Mouse (Mus musculus) liver, postnatal 0 days (tissue): ENCODE measurements around the gene Rgs6. TPM values are rescaled to one million over a fixed set of nuclear protein-coding genes. Genes with fewer than 3 reads are reported as not detected.

Source experiments
- ATAC-seq: fragments of 200-750 bp; cut with Nextera tagmentation; 2 replicates; pipeline ENCODE4 v1.8.0; 2017; ENCODE audit warnings: mild to moderate bottlenecking, moderate library complexity
- DNase-seq: peaks from one replicate; pipeline ENCODE4 v3.0.0-alpha.2; 2016
- H3K27ac ChIP-seq: fragments of 300-500 bp; sonication (generic); 2 replicates; pipeline ENCODE4 v1.5.1; 2014; ENCODE audit warnings: antibody characterized with exemption, moderate library complexity, mild to moderate bottlenecking, low read depth
- H3K27me3 ChIP-seq: fragments of 300-500 bp; sonication (generic); 2 replicates; pipeline ENCODE4 v1.6.1; 2014; ENCODE audit warnings: low read length, control low read depth, mixed read lengths; ENCODE audit not compliant: insufficient read depth
- H3K36me3 ChIP-seq: fragments of 300-500 bp; sonication (generic); replicated peaks from 2 replicates; pipeline ENCODE4 v1.6.1; 2014; ENCODE audit warnings: mild to moderate bottlenecking, control low read depth, low read length, moderate library complexity, mixed read lengths; ENCODE audit not compliant: insufficient read depth
- H3K4me1 ChIP-seq: fragments of 300-500 bp; sonication (generic); 2 replicates; pipeline ENCODE4 v1.6.1; 2014; ENCODE audit warnings: antibody characterized with exemption, mild to moderate bottlenecking, control low read depth; ENCODE audit not compliant: insufficient read depth
- H3K4me2 ChIP-seq: fragments of 300-500 bp; sonication (generic); 2 replicates; pipeline ENCODE4 v1.6.1; 2014; ENCODE audit warnings: low read depth, mild to moderate bottlenecking, low read length, moderate library complexity, mixed read lengths
- H3K4me3 ChIP-seq: fragments of 300-500 bp; sonication (generic); 2 replicates; pipeline ENCODE4 v1.5.1; 2014; ENCODE audit warnings: low read depth, low read length
- H3K9ac ChIP-seq: fragments of 300-500 bp; sonication (generic); replicated peaks from 2 replicates; pipeline ENCODE4 v1.6.1; 2014; ENCODE audit warnings: mild to moderate bottlenecking, moderate library complexity
- H3K9me3 ChIP-seq: fragments of 300-500 bp; sonication (generic); 2 replicates; pipeline ENCODE4 v1.6.1; 2016; ENCODE audit warnings: mild to moderate bottlenecking, control low read depth, low read length, mixed read lengths
- CTCF ChIP-seq: sonication (generic); IDR thresholded peaks from 2 replicates; pipeline ENCODE4 v1.5.1; 2016; ENCODE audit warnings: antibody characterized with exemption, low read depth
- EP300 ChIP-seq: IDR thresholded peaks from 2 replicates; pipeline ENCODE4 v1.6.1; 2016; ENCODE audit warnings: antibody characterized with exemption, low read depth, mild to moderate bottlenecking
- WGBS: fragments of 180-500 bp; shearing (Covaris S2); extraction: QIAGEN DNeasy Blood & Tissue Kit; methylation state at CpG from one replicate; pipeline ENCODE4 v1.1.7; 2014; ENCODE audit not compliant: insufficient replicate concordance; 5-methylcytosine and 5-hydroxymethylcytosine counted together
- polyA plus RNA-seq: library from polyadenylated mRNA; unstranded; fragments of >200 nt; fragmentation: Nextera tagmentation; extraction: Ambion mirVana; gene quantifications from 2 replicates; pipeline ENCODE4 v1.2.1, GENCODE M21; 2015

Rgs6 gene
- polyA plus RNA-seq, 1 experiment from 2014 or later: 0.09 TPM

- H3K36me3 ChIP-seq: no peaks in the 10 kb centered on the region
- H3K4me1 ChIP-seq: no peaks in the 10 kb centered on the region
- DNase-seq (no peak), ATAC-seq (no peak)
- H3K27ac ChIP-seq: no peak overlapping the region
- no peak for TF ChIP-seq EP300
- TF ChIP-seq CTCF: no peak
- no peaks in the 10 kb centered on the region for H3K9me3 ChIP-seq
- 74% methylated on average over 4 of the region's 4 CpGs for WGBS
- no peak overlapping the region for H3K4me3 ChIP-seq
- no peaks in the 10 kb centered on the region for H3K27me3 ChIP-seq
- H3K4me2 ChIP-seq: no peak overlapping the region
- no peak overlapping the region for H3K9ac ChIP-seq
These were observed 14.7 kb downstream of the Rgs6 start for GRCm38 (mm10) chr12:82602823-82603222.

- H3K27me3 ChIP-seq: no peaks in the 10 kb centered on the region
- 80% methylated on average over 1 of the region's 1 CpGs for WGBS
- H3K9ac ChIP-seq: no peak overlapping the region
- H3K9me3 ChIP-seq: no peaks in the 10 kb centered on the region
- no peaks in the 10 kb centered on the region for H3K4me1 ChIP-seq
- ATAC-seq (no peak), DNase-seq (no peak)
- H3K4me3 ChIP-seq: no peak overlapping the region
- TF ChIP-seq CTCF (no peak), EP300 (no peak)
- H3K36me3 ChIP-seq: no peaks in the 10 kb centered on the region
- H3K4me2 ChIP-seq: no peak overlapping the region
- no peak overlapping the region for H3K27ac ChIP-seq
These were observed 15.2 kb downstream of the Rgs6 start for GRCm38 (mm10) chr12:82603308-82603707.

GRCm38 (mm10) chr12:82603979-82604378 is 15.9 kb downstream of the Rgs6 start:
- Histone ChIP-seq H3K9me3 (no peaks in the 10 kb centered on the region), H3K4me1 (no peaks in the 10 kb centered on the region), H3K9ac (no peak overlapping the region), H3K27me3 (0 out of 2 replicates have a peak, but pooled peaks cover 3% of the 10 kb centered on the region), H3K4me2 (no peak overlapping the region), H3K27ac (no peak overlapping the region), H3K4me3 (no peak overlapping the region), H3K36me3 (no peaks in the 10 kb centered on the region)
- ATAC-seq (no peak), DNase-seq (no peak)
- TF ChIP-seq EP300 (no peak), CTCF (no peak)
- 57% methylated on average over 4 of the region's 4 CpGs for WGBS

GRCm38 (mm10) chr12:82612769-82613660 is 24.9 kb downstream of the Rgs6 start:
- DNase-seq (no peak), ATAC-seq (no peak)
- Histone ChIP-seq H3K4me3 (no peak overlapping the region), H3K4me2 (no peak overlapping the region), H3K36me3 (no peaks in the 10 kb centered on the region), H3K9me3 (no peaks in the 10 kb centered on the region), H3K9ac (no peak overlapping the region), H3K4me1 (peaks cover 9% of the 10 kb centered on the region; the same call in 1 of the 2 replicates), H3K27me3 (peaks cover 48% of the 10 kb centered on the region), H3K27ac (no peak overlapping the region)
- 68% methylated on average over 13 of the region's 13 CpGs for WGBS
- no peak for TF ChIP-seq CTCF
- TF ChIP-seq EP300: no peak

GRCm38 (mm10) chr12:82616486-82616812 is 28.4 kb downstream of the Rgs6 start:
- TF ChIP-seq CTCF (no peak), EP300 (no peak)
- Histone ChIP-seq H3K4me3 (peak overlapping the region; percentile 49), H3K27ac (no peak overlapping the region), H3K9me3 (no peaks in the 10 kb centered on the region), H3K36me3 (no peaks in the 10 kb centered on the region), H3K4me1 (peaks cover 9% of the 10 kb centered on the region; the same call in 1 of the 2 replicates), H3K27me3 (peaks cover 56% of the 10 kb centered on the region), H3K4me2 (peak overlapping the region; percentile 78), H3K9ac (no peak overlapping the region; the same call in 1 of the 2 replicates)
- DNase-seq: no peak
- no peak for ATAC-seq
- 6% methylated on average over 19 of the region's 19 CpGs for WGBS

GRCm38 (mm10) chr12:82616813-82617681 is 29.0 kb downstream of the Rgs6 start:
- TF ChIP-seq EP300 (no peak), CTCF (no peak)
- peak overlapping the region; percentile 49 for H3K4me3 ChIP-seq
- no peak overlapping the region for H3K27ac ChIP-seq
- peak overlapping the region; percentile 21 for H3K9ac ChIP-seq
- H3K36me3 ChIP-seq: no peaks in the 10 kb centered on the region
- peaks cover 9% of the 10 kb centered on the region; the same call in 1 of the 2 replicates for H3K4me1 ChIP-seq
- DNase-seq (peak; percentile 31), ATAC-seq (0 out of 2 replicates have a peak, but pooled peaks have one; percentile 21)
- no peaks in the 10 kb centered on the region for H3K9me3 ChIP-seq
- 2% methylated on average over 84 of the region's 86 CpGs for WGBS
- H3K4me2 ChIP-seq: peak overlapping the region; percentile 78
- peaks cover 56% of the 10 kb centered on the region for H3K27me3 ChIP-seq
